Mouse (Mus musculus) ES-Bruce4 (cell line): Measurements from ENCODE around the gene Tcl1b2.
"Not testable (repeated sequence)": the region's sequence is repeated elsewhere in the genome, so short reads cannot be mapped to it uniquely, and the experiment has no call there.

Experiments used
- CTCF ChIP-seq: IDR thresholded peaks from one replicate; pipeline ENCODE4 v1.8.1; 2011; ENCODE audit warnings: low read depth, low read length
- POLR2A ChIP-seq: IDR thresholded peaks from one replicate; pipeline ENCODE4 v1.8.1; 2011; ENCODE audit warnings: low read length; ENCODE audit not compliant: insufficient read depth

- not testable (repeated sequence) for TF ChIP-seq POLR2A, CTCF
Observed at GRCm38 (mm10) chr12:105174318-105174717, 28.5 kb downstream of the Tcl1b2 start.
